Mouse (Mus musculus): ENCODE results near the gene Ksr2.

The Ksr2 gene

GRCm38 (mm10) chr5:117486092-117486491 lies 72.3 kb downstream of the Ksr2 start:
- DNase-seq, result no peak

DNA sequence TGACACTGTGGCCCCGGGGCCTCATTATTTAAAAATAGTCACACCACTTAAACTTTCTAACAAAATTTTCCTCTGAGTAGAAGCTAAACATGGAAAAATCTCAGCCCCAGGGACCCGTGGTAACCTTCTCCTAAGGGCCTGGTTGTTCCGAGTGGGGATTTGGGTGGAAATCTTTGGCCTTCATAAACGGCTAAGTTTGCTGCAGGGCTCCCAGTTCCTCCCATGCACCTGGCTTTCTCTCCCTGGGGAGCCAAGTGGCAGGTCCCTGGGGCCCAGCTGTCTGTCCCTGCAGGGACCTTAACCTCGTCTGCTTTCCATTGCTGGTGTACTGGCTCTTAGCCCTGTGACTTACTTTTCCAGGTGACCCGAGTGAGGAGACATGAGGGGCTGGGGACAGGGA lies 74.4 kb downstream of the Ksr2 start:
- no peak for DNase-seq

- no peak for DNase-seq
These were observed 75.0 kb downstream of the Ksr2 start for GRCm38 (mm10) chr5:117488670-117489325.

- no peak for DNase-seq
These were observed 79.4 kb downstream of the Ksr2 start for GRCm38 (mm10) chr5:117492933-117493863.

GRCm38 (mm10) chr5:117493947-117494346 lies 80.1 kb downstream of the Ksr2 start:
- peak; percentile 74 to 78 for DNase-seq

DNA sequence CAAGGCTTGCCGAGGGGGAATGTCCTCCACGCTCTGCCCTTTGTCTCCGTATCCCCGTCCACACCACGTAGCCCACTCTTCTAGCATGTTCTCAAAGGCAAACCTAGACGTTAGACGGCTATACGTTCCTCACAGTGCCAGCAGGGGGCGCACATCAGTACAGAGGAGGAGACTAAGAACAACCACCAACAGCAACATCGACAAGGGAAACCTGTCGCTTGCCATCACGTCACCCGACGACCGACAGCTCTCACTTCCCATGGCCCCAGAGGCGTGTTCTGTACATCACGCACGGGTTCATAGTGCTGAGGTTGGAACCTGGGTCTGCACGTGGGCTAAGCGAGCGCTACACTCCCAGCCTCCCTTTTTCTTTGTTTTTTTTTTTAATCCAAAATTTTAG lies 83.3 kb downstream of the Ksr2 start:
- DNase-seq, result peak in 1 of 2 experiments; percentile 49

GRCm38 (mm10) chr5:117502611-117503010 lies 88.8 kb downstream of the Ksr2 start:
- peak in 1 of 2 experiments; percentile 45 for DNase-seq

GRCm38 (mm10) chr5:117504431-117504830 lies 90.6 kb downstream of the Ksr2 start:
- no peak for DNase-seq

DNA sequence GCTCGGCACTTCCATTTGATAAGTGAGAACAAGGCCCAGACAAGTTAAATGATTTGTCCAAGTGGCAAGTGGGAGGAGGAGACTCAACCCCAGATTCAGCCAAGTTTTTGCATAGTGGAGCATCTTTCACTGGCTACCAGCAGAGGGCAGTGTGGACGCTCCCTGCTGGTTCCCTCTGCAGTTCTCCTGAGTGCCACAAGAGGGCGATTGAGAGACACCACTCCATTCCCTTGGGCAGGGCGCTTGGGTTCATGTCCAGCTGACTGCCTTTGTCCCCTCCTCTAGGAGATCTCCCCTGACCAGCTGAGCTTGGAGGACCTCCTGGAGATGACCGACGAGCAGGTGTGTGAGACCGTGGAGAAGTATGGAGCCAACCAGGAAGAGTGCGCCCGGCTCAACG lies 91.4 kb downstream of the Ksr2 start:
- peak; percentile 78 to 85 for DNase-seq

DNA sequence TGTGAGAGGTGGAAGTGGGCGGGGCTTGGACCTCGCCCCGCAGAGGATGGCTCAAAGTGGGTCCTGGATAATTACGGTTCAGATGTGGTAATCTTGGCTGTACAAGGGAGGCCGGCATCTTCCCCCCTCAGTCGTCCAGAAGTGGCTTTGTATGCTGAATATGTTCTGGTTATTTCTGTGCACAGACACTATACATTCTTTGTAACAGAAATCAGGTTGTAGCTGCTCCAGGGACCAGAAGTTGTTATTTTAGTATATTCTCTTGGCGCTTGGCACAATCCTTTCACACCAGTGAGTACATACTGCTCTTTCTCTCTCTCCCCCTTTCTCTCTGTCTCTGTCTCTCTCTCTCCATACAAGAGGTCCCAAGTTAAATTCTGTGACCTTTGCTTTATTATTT lies 92.0 kb downstream of the Ksr2 start:
- no peak for DNase-seq

DNA sequence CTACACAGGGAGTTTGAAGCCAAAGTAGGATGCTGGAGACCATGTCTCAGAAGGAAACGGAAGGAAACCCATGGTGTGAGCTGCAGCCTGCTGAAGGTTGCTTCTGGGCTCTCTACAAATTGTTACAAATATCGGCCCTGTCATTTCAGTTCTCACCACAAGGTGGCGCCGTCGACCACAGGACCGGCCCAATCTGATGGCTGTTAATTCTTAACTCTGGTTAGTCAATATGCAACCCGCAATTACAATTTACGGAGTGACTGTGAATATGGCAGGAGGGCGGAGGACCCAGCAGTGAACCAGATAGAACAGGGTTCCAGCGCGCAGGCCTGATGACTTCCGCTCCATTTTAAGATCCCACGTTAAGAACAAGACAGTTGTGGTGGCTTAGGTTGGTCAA lies 92.6 kb downstream of the Ksr2 start:
- peak; percentile 70 to 84 for DNase-seq

- peak; percentile 46 to 49 for DNase-seq
These were observed 95.9 kb downstream of the Ksr2 start for GRCm38 (mm10) chr5:117509511-117510375.

DNA sequence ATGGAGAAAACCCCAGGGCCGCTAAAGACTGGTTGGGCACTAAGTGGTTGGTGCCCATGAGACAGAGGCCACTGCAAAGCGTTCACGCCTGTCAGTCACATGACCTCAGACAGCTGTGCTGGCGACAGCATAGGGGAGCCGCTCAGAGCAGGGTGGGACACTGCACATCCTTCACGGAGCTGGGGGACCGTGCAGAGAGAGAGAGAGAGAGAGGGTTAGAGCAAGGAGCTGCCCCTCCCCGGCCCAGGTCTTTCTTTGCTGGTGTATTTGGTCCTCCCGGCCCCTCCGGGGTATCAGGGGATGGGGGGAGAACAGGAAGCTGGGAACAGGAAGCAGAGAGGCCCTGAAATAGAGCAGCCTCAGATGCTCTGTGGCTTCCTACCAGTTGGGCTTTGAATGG lies 97.1 kb downstream of the Ksr2 start:
- no peak for DNase-seq

DNA sequence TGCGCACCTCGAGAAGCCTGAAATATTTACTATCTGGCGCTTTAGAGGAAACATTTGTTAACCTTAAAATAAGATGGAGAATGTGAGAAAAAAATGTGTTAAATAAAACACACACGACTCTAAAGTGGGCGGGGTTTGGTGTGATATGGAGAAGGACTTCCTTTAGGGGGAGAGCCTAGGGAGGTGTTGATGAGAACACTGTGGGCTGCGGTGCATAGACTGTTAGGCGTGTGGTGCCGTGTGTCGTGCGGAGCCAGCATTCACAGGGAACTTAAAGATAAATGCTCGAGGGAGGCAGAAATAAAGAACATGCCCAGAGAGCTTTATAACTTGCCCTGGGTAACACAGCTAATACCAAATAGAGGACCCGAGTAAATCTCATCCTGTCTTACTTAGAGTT lies 101.6 kb downstream of the Ksr2 start:
- no peak for DNase-seq

DNA sequence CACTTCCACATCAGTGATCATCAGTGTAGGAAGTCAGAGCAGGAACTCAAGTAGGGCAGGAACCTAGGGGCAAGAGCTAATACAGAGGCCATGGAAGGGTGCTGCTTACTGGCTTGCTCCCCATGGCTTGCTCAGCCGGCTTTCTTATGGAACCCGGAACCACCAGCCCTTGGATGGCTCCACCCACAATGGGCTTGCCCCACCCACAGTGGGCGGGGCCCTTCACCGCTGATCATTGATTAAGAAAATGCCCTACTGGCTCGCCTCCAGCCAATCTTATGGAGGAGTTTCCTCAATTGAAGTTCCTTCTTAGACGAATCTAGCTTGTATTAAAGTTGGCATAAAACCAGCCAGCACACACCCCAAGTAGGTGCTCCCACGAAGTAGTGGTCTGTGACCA lies 102.1 kb downstream of the Ksr2 start:
- DNase-seq, result no peak

- peak; percentile 80 to 89 for DNase-seq
These were observed 102.8 kb downstream of the Ksr2 start for GRCm38 (mm10) chr5:117516597-117516996.

- DNase-seq, result no peak
These were observed 106.2 kb downstream of the Ksr2 start for GRCm38 (mm10) chr5:117519858-117520495.

DNA sequence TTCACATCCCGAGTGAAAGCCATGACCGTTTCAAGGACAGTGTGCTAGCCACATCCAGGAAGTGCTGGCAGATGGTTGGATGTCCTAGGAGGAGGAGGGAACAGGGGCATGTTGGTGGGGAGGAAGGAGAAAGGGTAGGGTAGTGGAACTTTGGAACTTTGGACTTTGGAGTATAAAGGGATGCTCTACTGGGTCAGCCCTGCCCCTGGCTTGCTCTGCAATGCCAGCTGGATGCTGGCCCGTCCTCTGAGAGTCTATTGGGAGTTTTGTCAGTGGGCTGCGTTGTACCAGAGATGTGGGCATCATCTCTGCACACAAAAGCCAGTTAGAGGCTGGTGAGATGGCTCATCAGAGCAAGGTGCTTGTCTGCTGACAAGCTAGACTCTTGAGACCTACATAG lies 107.4 kb downstream of the Ksr2 start:
- no peak for DNase-seq

- no peak for DNase-seq
These were observed 107.9 kb downstream of the Ksr2 start for GRCm38 (mm10) chr5:117521701-117522100.

- no peak for DNase-seq
These were observed 108.7 kb downstream of the Ksr2 start for GRCm38 (mm10) chr5:117522471-117522870.

GRCm38 (mm10) chr5:117523010-117523409 lies 109.2 kb downstream of the Ksr2 start:
- DNase-seq, result peak; percentile 66 to 72

- DNase-seq, result no peak
These were observed 117.2 kb downstream of the Ksr2 start for GRCm38 (mm10) chr5:117530991-117531390.

- DNase-seq, result no peak
These were observed 125.4 kb downstream of the Ksr2 start for GRCm38 (mm10) chr5:117539221-117539620.

Measured in cerebellum, postnatal 36 days (tissue).